Mouse (Mus musculus) layer of hippocampus, postnatal 36 days (tissue): ENCODE data around the gene Inpp5e. TPM values are rescaled to one million over a fixed set of nuclear protein-coding genes. Genes with fewer than 3 reads are reported as not detected.
"Not testable (repeated sequence)": the region's sequence is repeated elsewhere in the genome, so short reads cannot be mapped to it uniquely, and the experiment has no call there.

Experiments used
- DNase-seq, 2 experiments: peaks; one replicate each; pipeline ENCODE4 v3.0.0; 2022
- total RNA-seq, 2 experiments: library from RNA; stranded (reverse); gene quantifications; 2 replicates each; pipeline ENCODE4 v1.2.3; 2021

The Inpp5e gene
- total RNA-seq, 2 experiments from 2014 or later, result 21.1 to 22.1 TPM

DNA sequence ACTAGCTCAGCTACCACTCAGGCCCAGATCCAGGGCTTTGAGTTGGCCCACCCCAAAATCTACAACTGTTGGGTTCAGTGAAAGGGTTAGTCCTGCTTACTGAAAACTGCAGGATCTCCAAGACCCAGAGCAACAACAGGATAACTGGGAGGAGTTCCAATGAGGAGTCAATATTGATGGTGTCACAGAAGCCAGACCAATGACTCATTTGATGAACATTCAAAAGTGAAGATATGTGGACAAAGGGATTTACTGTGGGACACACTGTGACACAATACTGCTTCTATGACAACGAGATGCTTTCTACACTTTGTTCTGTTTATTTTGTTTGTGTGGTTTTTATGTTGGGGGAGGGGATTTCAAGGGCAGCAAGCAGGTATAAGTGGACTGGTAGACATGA is 9.1 kb upstream of the Inpp5e start:
- DNase-seq, result no peak

DNA sequence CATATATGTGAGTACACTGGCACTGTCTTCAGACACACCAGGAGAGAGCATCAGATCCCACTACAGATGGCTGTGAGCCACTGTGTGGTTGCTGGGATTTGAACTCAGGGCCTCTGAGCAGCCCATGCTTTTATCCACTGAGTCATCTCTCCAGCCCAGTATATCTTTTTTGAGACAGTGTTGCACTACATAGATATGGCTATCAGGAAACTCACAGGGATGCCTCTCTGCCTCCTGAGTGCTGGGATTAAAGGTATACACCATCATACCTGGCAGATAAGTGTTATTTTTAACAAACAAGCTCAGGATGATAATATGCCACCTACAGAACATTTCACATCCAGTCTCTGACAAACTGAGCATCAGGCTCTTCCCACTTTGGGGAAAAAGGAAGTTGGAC is 8.1 kb upstream of the Inpp5e start:
- no peak for DNase-seq

DNA sequence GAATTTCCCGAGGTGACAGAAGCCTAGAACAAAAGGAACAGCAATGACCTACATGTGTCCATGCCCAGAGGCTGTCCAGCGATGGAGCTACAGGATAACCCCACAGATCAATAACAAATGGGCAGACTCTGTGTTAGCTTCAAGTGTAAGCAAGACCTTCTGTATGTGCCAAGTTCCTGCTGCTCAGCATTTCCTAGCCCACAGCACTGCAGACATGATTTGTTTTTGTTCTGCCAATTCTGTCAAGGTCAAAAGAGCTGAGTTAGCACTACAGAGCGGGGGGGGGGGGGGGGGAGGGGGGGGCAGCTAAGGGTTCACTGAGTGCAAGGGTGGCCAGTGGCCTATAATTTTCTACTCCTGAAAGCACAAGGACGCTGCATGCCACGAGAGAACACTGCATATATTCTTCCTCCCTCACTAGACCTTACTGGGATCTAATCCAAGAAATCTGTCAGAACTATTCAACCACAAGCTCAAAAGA is 2.0 kb upstream of the Inpp5e start:
- no peak for DNase-seq

GRCm38 (mm10) chr2:26410091-26410490 is 1.1 kb upstream of the Inpp5e start:
- DNase-seq, result no peak

- no peak for DNase-seq
Observed at GRCm38 (mm10) chr2:26409362-26409761, 359 bp upstream of the Inpp5e start.

DNA sequence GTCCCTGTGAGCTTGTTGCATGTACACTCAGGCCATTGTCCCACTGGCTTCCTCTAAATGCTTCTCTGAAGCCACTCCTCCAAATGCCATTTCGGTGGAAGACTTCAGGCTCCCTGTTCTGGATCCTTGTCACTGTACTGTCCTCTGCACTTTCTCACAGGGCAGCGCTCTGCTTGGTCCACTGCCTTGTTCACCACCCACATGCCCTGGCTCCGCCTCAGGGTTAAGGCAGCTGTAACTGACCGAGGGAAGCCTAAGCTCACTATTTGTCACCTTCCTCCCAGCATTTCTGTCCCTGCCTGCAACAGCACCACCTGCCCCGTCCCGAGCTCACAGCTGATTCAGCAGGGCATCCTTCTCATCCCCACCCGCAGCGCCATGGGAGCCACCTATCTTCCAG is 5.7 kb downstream of the Inpp5e start:
- no peak for DNase-seq

- DNase-seq, result no peak
Observed at GRCm38 (mm10) chr2:26402265-26402664, 6.7 kb downstream of the Inpp5e start.

- DNase-seq, result no peak
Observed at GRCm38 (mm10) chr2:26401023-26401422, 8.0 kb downstream of the Inpp5e start.

GRCm38 (mm10) chr2:26400296-26400695 is 8.7 kb downstream of the Inpp5e start:
- DNase-seq, result no peak

- no peak for DNase-seq
Observed at GRCm38 (mm10) chr2:26399647-26400046, 9.4 kb downstream of the Inpp5e start.

GRCm38 (mm10) chr2:26398978-26399377 is 10.0 kb downstream of the Inpp5e start:
- no peak for DNase-seq

DNA sequence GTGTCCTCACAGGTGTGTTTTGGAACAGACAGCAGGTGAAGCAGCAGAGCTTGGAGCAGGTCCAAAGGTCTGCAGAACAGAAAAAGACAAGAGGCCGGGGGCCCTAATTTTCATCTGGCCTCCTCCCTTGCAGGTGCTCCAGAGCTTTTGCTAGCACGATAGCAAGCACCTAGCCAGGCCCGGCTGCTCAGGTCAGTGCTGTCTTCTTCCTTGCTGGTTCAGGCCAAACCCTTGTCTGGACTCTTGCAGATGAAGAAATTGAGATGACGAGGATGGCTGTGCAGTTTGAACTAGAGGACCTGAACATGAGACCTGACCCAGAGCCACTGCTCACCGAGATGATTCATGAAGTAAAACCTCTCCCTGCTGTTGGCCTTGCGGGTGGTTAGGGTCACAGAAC is 17.4 kb downstream of the Inpp5e start:
- no peak for DNase-seq

DNA sequence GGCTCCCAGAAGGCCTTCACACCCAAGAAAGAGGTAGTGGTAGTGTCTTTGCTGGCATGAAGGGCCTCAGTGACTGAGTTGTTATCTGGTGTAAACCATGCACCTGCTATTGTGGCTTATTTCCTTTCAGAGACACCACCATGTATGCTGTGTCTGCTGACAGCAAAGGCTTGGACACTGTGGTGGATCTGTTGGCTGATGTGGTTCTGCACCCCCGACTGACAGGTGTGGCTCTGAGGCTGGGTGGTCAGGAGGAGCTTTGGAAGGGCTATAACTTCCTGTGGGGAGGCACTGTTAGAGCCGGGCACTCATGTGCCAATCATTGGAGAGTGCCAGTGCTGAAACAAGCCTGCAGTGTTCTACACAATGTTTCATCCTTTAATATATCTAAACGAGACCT is 18.0 kb downstream of the Inpp5e start:
- no peak for DNase-seq

GRCm38 (mm10) chr2:26389154-26389690 is 19.8 kb downstream of the Inpp5e start, which contains the start of the genes Entr1 and Pmpca:
Gene Entr1, minus strand, starts transcription at chr2:26389316.
Gene Pmpca, plus strand, starts transcription at chr2:26389339.
- DNase-seq, result peak; percentile 85 to 87

DNA sequence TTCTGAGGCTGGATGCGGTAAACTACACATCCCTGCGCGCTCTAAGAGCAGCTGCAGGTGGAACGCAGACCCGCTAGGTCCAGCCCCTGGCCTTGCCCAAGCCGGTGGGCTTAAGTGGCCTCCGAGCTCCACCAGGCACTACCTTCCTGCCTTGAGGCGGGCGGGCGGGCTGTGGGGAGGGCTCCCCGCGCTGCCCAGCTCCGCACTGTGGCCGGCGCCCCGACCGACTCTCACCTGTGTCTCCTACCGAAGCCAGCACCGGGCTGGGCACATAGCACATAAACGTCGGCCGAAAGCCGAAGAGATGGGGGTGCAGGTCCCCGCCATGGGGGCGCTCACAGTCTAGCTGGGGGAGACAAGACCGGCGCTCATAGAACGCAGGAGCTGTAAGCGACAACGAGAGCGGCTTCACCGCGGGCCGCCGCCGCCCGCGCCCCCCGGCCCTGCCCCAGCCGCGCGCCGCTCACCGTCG is 20.3 kb downstream of the Inpp5e start:
- no peak for DNase-seq

- DNase-seq, result no peak
Observed at GRCm38 (mm10) chr2:26387713-26388112, 21.3 kb downstream of the Inpp5e start.

GRCm38 (mm10) chr2:26380871-26381270 is 28.1 kb downstream of the Inpp5e start:
- not testable (repeated sequence) for DNase-seq

DNA sequence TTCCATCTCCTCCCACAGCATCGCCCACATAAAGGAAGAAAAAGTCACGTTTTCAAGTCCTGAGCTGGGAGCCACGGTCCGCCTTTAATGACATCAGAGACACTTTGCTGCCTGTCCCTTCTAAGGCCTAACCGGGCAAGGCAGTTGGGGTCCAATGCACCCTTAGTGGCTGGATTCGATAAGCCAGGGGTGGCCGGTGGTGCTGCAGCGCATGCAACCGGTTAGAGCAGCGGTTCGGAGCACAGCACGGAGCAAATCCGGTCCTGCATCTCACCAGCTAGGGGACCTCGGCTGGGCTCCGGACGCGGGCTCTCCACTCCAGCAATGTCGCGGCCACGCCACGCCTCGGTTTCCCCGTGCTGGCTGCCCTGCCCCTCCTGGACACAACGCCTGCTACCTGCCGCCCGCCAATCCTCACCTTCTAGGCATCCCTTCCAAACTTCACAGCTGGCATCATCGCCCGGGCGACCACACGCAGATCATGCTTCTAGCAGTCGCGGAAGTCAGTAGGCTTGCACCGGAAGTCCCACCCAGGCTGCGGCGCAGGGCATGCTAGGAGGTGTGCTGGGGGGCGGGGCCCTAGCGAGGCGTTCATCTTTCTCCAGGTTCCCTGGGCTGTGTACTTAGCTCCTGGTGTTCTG is 28.8 kb downstream of the Inpp5e start, which contains the start of gene Snapc4:
TSS of gene Snapc4 (minus strand) at position 523 of the 641 bp plus-strand sequence.
- DNase-seq, result peak; percentile 80 to 83

GRCm38 (mm10) chr2:26372396-26372795 is 36.6 kb downstream of the Inpp5e start:
- no peak for DNase-seq

- no peak for DNase-seq
Observed at GRCm38 (mm10) chr2:26368572-26368971, 40.4 kb downstream of the Inpp5e start.

- DNase-seq, result no peak
Observed at GRCm38 (mm10) chr2:26367911-26368310, 41.1 kb downstream of the Inpp5e start.

GRCm38 (mm10) chr2:26364738-26365465 is 44.1 kb downstream of the Inpp5e start:
- DNase-seq, result no peak

DNA sequence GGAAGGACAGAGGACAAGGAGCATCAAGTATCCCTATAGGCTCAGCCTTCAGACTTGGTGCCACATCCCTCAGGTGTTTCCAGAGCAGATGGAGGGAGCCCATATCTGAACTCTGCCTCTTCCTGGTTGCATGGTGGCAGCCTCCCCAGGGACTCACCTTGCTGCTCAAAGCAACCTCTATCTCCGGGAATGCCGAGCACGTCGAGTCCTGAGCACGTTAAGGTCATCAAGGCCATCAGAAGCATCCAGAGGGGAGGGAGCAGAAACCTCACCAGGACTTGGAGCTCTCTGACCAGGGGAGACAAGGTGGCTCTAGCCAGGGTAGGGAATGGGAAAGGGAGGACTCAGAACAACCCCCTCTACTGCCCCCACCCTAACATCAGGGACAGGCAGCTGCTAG is 45.5 kb downstream of the Inpp5e start:
- no peak for DNase-seq
